Mouse (Mus musculus) lung, postnatal 25 days (tissue): ENCODE results near the gene Myadml2.
A peak's percentile ranks its signal among the peaks of the same experiment; 100 is the strongest.
"Not testable (repeated sequence)": the region's sequence is repeated elsewhere in the genome, so short reads cannot be mapped to it uniquely, and the experiment has no call there.

Source experiments
- DNase-seq: peaks from one replicate; pipeline ENCODE4 v3.0.0; 2022; ENCODE audit warnings: low spot score

Gene Myadml2

DNA sequence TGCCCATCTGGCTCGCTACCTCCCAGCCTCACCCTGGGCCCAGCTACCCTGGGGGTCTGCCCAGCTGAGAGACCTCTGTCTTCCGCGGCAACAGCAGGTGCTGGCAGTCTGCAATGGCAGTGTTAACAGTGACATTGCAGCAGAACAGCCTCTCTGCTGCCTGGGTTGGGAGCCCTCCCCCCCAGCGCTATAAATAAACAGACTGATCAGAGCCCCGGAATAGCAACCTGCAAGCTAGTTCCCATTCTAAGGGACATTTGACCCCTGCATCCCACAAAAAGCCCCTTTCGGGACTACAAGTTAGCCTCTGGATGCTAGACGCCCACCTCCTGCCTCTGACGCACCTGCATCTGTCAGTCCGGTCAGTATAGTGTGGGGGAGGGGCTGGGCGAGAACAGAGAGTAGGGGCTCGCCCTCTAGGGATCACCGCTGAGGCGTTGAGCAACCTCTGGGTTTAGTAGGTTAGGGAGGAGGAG is at the start of gene Myadml2:
TSS of gene Myadml2 (minus strand) at position 158 of the 476 bp plus-strand sequence.
- DNase-seq, result no peak

DNA sequence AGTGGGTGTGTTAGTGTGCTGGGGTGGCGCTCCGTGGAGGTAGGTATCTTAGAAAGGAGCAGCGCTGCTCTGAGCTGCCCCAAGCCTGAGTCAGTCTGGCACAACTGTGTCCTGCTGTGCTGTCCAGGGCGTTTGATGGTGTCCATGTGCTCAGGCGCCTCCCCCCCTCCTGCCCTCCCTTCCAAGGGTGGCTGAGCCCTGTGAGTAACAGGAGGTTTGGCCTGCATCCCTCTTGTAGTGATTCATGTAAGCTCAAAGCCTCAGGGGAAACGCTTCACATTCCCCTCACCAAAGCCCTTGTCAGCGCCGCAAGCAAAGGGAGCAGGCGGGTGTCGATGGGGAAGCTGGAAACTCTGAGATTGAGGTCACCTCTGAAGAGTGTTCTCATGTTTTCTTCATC is 49.8 kb upstream of the Myadml2 start:
- no peak for DNase-seq

DNA sequence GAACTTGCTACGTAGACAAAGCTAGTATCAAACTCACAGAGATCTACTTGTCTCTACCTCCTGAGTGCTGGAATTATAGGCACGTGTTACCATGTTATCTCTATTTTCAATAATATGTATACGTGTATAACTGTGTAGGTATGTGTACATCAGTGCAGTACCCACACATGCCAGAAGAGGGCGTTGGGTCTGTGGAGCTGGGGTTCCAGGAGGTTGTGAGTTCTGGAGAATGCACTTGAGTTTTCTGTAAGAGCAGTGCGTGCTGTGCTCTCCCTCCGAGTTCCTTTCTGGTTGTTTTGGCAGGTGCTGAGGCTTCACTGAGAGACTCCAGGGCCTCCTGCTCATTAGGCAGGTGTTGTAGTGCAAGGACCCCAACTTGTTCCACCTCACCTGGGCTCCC is 48.6 kb upstream of the Myadml2 start:
- DNase-seq, result no peak

DNA sequence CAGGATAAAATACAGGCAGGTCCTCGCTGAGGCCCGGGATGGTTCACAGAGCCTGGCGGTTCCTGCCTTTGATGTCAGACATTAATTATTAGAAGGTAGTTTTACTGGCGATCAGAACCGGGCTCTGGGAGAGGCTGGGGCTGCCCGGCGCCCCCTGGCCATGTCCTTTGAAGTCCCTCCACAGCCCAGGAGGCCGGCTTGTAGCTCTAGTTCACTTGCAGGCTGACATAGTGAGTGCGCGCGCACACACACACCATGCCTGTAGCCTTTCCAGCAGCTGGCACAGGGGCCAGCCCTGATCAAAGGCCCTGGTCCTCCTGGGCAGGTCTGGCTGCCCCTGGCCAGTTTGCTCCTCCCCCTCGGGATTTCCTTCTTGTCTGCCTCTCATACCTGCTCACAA is 47.7 kb upstream of the Myadml2 start:
- DNase-seq, result no peak

DNA sequence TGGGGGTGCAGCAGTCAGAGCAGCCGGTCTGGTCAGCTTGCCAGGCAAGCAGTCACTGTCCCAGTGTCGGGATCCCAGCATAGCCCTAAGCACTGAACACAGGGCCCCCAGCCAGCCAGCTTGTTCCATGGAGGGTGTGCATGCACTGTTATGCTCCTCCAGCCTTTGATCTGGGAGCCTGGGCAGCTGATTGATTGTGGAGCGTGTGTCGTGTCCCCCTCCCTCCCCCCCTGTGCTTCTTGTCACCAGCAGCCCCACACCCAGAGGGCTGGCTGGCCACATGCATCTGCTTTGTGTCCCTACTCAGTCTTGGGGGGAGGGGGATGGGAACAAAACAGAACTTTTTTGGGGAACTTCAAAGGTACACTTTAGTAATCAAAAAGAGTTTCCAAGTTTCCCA is 47.2 kb upstream of the Myadml2 start:
- DNase-seq, result no peak

DNA sequence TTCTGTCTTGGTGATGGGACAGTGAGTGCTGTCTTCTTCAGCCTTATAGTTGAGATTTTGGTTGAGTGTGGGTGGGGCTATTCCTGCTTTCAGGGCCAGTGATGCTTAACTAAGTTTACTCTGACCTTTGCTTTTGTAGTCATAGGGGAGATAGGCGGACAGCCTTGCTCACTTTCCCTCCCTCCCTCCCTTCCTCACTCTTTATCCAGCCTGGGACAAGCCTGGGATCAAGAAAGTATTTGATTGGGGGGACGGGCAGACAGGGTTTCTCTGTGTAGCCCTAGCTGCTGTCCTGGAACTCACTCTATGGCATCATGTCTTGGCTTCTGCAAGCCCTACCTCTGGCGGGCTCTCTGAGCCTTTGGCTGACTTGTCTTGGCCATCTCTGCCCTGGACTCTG is 45.5 kb upstream of the Myadml2 start:
- no peak for DNase-seq

DNA sequence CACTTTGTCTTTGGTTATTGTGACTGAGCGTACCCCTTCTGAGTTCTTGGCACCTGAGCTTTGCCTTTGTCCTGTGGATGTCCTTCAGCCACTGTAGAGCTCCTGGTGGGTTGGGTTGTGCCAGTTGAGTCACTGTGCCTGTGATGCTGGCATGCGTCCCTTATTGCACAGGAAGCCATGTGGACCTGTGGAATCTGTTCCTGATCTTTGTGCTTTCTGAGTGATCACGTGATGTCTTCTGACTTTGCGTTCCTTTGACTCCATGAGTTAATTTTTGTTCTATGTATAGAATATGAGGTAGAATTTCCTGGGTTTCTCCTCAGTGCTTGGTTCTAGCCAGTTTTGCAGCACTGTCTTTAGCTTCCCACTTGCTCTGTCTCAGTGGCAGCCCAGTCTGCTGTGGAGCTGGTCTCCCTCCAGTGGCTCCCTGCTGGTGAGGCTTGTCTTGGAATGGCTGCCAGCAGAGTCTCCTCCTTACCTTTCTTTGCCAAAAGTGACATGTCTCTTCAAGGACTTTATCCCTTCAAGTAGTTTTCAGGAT is 44.6 kb upstream of the Myadml2 start:
- DNase-seq, result no peak

DNA sequence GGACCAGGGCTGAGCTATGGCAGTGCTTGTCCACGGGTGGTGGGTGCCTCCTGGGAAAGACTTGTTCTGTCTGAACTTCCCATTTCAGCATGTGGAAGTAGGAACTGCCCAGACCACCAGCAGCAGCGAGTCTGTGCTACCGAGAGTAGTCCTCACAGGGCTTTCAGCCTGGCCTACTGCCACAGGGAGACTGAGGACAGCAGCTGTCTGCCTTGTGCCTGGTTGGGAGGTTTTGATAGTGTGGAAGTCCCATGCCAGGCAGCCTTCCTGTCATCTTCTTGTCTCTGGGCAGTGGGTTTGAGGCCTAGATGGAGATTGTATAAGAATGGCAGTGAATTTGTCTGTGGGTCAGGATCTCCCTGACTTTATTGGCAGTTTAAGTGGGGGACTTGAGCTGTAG is 41.4 kb upstream of the Myadml2 start:
- no peak for DNase-seq

DNA sequence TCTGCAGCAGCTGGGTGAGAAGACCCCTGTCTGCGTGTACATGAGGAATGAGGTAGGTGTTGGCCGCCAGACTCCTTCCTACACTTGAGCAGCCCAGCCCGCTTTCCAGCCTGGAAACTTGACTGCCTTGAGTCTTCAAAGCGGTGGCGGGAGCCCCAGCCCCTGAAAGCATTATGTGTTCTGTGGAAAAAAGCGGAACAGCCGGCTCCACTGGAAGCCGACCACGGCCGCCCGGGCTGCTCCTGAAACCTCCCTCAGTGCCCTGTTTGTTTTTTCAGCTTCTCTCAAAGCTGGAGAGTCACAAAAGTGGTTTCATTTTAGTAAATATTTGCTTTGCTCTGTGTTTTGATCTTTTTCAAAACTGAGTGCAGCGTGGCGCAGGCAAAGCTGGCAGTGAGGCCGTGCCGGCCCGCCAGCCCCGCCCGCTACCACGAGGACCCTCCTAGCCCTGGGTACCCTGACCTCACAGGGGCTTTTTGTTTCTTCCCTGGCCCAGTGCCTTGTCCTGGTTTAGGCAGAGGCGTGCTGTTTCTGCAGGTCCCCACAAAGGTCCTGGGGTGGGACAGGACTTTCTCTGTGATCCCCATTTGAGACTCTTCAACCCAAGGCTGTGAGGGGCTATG is 38.8 kb upstream of the Myadml2 start:
- DNase-seq, result peak; percentile 79

DNA sequence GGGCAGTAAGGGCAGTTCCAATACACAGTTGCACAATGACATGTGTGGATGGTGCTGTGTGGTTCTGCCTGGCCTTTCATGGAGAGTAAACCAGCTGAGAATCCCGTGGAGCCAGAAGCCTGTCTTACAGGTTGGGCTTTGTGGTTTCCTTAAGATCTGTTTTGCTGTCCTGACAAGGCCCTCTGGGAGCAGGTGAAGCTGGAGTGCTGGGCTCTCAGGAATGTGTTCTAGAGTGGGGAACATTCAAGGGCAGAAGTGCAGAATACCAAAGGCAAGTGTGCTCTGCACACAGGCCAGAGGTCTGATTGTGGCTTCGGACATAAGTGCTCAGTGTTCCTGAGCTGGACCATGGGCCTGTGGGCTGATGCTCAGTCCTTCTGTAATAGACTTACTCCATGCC is 36.7 kb upstream of the Myadml2 start:
- peak; percentile 82 for DNase-seq

DNA sequence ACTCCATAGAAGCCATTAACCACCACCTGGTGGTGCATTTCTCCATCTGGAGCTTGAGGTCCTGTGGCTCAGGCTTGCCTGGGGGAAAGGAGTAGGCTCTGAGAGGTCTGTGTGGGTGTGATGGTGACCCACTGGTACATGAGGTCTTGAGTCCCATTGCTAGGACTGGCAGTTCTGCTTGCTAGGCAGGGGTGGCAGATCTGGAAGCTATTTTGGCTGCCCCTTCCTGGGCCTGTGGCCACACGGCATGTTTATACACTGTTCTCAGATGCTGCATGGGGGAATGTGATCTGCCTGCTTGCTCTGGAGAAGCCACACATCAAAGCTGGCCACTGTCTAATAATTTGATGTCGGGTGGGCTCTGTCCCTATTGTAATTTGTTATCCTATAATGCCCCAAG is 36.1 kb upstream of the Myadml2 start:
- DNase-seq, result no peak

DNA sequence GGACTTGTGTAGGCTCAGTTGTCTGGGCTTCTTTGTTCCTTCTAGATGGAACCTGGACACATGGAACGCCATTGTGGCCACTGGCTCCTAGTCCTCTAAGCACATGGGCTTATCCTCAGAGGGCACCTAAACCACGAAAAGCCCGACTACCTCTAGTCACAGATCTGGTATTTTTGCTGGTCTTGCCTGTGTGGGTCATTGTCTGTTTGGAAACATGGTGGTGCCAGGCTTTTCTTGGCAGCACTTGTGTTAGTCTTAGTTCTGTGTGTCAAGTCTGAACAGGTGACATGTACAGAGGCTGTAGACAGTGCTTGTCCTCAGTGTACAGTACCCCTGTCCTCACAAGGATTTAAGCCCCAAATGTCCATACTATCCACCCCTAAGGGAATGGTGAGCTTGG is 35.6 kb upstream of the Myadml2 start:
- no peak for DNase-seq

DNA sequence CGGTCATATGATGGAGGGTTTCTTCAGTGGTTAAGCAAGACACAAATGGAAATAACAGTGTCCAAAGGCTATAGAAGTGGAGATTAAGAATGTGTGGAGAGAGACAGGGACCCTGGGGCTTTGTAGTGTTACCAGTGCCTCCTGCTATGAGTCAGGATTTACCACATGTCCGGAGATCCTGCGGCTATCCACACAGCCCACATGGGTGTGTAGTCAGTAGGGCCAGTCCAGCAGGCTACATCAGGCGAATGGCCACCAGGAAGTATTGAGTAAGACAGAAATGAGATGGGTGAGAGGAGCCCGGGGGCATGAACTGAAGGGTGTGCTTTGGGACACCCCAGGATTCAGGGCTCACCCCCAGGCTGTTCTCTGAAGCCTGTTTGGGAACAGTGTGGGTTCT is 34.7 kb upstream of the Myadml2 start:
- no peak for DNase-seq

DNA sequence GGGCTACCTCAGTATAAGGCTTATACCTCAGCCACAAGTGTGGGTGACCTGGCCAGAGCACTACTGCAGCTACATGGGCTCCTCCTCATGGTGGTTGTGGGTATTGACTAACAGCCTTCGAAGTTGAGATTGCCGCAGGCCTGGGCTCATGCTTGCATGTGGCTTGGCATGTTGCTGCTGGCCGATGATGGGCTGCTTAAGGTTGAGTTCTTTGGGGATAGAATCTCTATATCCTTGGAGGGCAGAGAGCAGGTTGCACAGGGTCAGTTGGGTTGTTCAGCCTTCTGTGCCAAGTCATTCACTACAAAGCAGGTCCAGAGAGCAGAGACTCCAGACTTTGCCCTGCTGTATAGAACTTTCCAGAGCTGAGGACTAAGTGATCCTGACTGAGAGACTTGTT is 32.0 kb upstream of the Myadml2 start:
- DNase-seq, result peak; percentile 46

DNA sequence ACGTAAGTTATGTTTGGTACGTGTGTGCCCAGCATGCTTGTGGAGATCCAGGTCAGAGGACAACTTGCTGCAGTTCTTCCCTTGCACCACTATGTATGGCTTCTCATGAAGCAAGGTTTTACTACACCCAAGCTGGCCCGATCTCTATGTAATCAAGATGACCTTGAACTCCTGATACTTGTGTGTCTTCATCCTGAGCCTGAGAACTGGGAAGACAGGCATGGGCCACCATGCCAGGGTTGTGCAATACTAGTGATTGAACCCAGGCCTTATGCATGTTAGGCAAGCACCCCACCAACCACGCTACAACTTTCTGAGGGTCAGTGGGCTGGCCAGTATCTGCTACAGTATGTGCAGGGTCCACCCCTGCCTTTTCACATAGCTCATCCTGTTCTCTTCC is 29.0 kb upstream of the Myadml2 start:
- no peak for DNase-seq

DNA sequence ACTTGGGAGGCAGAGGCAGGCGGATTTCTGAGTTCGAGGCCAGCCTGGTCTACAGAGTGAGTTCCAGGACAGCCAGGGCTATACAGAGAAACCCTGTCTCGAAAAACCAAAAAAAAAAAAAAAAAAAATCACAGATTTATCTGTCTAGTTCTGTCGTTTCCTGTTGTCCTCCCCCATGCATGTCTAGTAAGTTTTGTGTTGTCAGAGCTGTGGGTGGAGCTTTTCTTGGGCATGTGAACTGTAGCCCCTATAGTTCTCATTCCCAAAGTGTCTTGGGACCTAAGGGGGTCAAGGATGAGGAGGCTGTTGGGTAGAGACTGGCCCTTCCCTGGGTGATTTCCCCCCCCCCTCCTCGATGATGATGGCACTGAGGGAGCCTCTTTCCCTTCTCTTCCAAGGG is 27.9 kb upstream of the Myadml2 start:
- not testable (repeated sequence) for DNase-seq

DNA sequence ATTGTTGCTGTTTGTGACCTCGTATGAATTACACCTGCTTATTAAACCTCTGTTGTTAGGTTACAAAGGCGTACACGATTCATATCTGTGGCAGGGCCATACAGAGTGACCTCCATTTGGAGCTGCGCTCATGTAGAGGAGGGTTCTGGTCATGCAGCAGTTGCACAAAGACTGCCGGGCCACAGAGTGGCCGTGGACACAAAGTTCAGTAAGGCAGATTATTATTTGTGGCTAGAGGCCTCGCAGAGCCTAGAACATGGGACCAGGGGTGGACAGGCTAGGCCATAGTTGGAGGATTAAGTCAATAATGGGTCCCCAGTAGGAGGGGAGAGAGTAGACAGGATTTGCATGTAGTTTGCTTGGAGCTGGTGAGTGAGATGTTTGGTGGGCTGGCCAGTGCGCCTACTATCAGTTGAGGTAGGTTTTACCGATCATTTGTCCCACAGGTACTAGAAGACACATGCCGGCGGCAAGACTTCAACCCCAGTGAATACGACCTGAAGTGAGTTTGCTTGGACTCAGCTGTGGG is 25.7 kb upstream of the Myadml2 start:
- no peak for DNase-seq

DNA sequence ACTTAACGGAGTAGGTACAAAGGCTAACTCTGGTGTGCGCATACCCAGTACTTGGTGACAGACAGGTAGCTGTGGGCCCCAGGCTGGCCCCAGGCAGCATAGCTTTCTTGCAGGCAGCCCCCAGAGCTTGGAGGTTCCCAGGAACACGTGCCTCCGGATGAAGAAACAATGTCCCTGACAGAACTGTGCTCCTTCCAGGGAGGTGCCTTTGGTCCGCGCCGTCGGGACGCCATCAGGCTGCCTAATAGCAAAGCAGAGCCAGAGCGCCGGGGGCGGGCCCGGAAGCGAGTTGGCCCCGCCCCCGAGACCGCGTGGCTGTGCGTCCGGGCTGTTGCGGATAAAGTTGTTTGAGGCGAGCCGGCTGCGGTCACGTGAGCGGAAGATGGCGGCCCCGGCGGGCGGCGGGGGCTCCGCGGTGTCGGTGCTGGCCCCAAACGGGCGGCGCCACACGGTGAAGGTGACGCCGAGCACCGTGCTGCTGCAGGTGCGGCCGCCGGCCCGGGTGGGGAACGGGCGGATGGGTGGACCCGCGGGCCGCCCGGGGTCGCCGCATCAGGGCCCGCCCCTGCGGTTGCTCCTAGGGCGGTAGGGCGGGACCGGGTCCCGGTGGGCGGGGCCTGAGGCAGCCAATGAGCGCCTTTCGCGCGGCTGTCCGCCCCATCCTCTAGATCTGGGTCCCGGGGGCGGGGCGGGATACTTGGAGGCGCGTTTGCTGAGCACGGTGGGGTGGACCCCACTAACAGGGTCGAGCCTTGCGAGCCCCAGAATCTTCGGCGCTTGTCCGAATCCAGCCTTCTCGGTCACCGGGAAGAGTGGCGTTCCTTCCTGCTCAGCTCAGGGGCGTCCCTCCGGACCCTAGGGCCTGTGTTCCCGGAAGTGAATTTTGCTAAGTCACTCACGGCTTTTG is 25.0 kb upstream of the Myadml2 start, which contains the start of gene Aspscr1:
TSS of gene Aspscr1 (plus strand) at position 287 of the 907 bp plus-strand sequence.
- DNase-seq, result peak; percentile 96

DNA sequence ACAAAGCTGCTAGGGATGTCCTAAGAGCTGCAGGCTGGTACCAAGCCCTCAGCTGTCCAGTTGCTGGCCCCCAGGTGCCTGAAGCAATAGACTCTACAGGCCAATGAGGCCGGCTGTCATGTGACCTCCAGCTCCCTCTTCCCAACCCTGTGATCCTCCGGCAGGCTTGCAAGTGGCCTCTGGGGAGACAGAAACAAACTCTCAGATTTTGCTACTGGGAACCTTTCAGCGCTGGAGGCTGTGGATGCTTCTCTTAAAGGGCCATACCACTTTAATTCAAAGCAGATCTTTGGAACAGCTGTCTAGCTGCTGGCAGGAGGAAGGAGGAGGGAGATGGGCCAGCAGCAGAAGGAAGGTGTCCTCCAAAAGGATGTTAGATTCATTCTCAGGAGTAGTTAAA is 18.7 kb upstream of the Myadml2 start:
- DNase-seq, result no peak

DNA sequence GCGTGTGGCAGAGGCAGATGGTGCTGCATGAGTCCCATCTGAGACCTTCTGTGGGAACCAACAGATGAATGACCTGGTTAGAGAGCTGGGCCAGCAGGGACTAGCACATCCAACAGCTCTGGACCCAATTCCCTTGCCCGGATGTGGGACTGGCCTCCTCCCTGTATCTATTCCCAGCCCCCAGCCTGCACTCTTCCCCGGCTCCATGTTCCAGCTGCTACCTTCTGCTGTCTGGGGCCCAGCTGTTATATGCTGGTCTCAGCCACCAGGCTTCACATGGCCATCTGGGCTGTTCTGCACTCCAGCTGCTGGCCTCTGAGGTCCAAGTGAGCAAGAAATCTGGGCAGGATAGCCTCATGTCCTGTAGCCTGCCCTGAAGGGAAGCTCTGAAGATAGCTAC is 17.4 kb upstream of the Myadml2 start:
- peak; percentile 68 for DNase-seq

DNA sequence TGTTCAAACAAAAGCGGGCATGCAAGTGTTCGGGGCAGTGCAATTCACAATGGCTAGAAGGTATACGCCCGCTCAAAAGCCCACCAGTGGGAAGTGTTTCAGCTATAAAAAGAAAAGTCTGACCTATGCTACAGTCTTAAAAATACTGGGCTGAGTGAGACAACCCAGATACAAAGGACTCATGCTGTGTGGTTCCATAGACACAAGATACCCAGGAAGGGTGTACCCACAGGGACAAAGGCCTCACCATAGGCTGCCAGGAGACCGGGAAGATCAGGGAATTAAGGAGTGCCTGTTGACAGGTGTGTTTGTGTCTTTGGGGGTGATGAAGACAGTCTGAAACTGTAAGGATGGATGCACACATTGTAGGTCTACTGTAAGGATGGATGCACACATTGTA is 15.8 kb upstream of the Myadml2 start:
- no peak for DNase-seq

DNA sequence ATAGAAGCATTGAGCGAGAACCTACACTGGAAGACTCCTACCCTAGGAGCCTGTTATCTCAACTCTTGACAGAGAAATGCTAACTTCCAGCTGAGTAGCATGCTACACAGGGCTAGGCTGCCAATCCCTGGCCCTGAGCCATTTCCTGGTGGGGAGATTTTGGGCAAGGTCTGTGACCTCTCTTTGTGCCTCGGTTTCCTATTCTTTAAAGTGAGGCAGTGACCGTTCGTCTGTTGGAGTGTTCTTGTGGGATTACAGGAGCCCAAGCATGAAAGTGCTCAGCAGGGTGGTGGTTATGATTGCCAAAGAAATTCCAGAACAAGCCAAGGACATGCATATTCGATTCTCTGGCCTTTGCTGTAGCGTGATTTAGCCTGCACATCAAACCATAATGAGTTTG is 14.8 kb upstream of the Myadml2 start:
- no peak for DNase-seq

DNA sequence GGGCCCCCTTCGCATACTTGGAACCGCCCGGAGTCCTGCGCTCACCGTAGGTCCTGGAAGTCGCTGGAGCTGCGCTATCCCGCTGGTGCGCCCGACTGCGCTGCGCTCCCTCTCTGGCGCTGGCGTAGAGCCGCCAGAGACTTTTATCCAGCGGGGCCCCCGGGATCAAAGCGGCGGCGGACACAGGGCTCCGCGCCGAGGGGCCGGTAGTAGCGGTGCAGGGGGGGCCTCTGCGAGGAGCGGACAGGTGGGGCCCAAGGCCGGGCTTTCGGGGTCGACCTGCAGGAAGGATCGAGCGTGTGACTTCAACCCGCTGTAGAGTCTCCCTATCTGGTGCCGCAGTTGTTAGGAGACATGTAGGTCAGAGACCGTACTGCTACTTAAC is 13.1 kb upstream of the Myadml2 start, which contains the start of gene Notum:
TSS of gene Notum (minus strand) at position 100 of the 385 bp plus-strand sequence.
- no peak for DNase-seq
